Mouse (Mus musculus): ENCODE results near the gene Gtf2f1. TPM values are rescaled to one million over a fixed set of nuclear protein-coding genes. Genes with fewer than 3 reads are reported as not detected.

Gtf2f1 gene
- total and polyA plus RNA-seq, 2 experiments from 2014 or later: 22.9 to 30.4 TPM

DNA sequence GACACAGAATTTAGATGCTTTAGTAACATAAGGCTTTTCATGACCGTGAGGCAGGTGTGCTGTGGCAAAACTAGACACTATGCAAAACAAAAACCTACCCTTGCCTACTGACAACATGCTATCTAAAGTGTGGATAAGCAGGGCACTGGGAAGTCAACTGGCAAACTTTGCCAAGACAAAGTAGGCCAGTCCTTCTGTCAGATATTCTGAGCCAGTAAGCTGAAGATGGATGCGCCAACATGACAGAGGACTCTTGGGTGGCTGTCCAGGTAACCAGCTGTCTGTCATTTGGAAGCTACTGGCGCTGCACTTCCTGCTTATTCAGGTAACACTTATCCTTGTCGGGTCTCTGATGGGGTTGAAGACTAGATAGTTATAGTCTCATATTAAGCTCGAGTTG is 41.0 kb downstream of the Gtf2f1 start:
- 53% methylated on average over 5 of the region's 5 CpGs for WGBS
- H3K9me3 ChIP-seq (replicated peaks; ENCODE audit: control insufficient read depth, low read length): no peaks in the 10 kb centered on the region
- no peak overlapping the region for H3K27ac ChIP-seq (ENCODE audit: low read depth)
- no peaks in the 10 kb centered on the region for H3K27me3 ChIP-seq (ENCODE audit: control insufficient read depth, insufficient read depth, low read length)
- H3K4me3 ChIP-seq (ENCODE audit: low read depth, low read length): no peak overlapping the region
- ATAC-seq (ENCODE audit: insufficient read depth, low read depth): no peak
- no peak for TF ChIP-seq EP300 (IDR thresholded peaks at IDR 0.05; ENCODE audit: low read depth)
- TF ChIP-seq CTCF (IDR thresholded peaks at IDR 0.05; ENCODE audit: low read depth): no peak
- H3K4me2 ChIP-seq (ENCODE audit: low read depth, low read length): no peak overlapping the region
- DNase-seq (ENCODE audit: low spot score): no peak
- no peak overlapping the region for H3K9ac ChIP-seq (replicated peaks; ENCODE audit: low read depth, low read length)
- H3K4me1 ChIP-seq (ENCODE audit: control insufficient read depth, insufficient read depth): no peaks in the 10 kb centered on the region
- H3K36me3 ChIP-seq (replicated peaks; ENCODE audit: control insufficient read depth, insufficient read depth, low read length): no peaks in the 10 kb centered on the region

- Histone ChIP-seq H3K4me1 (ENCODE audit: control insufficient read depth, insufficient read depth) (no peaks in the 10 kb centered on the region), H3K9me3 (replicated peaks; ENCODE audit: control insufficient read depth, low read length) (no peaks in the 10 kb centered on the region), H3K4me2 (ENCODE audit: low read depth, low read length) (no peak overlapping the region), H3K27me3 (ENCODE audit: control insufficient read depth, insufficient read depth, low read length) (no peaks in the 10 kb centered on the region), H3K9ac (replicated peaks; ENCODE audit: low read depth, low read length) (no peak overlapping the region), H3K27ac (ENCODE audit: low read depth) (no peak overlapping the region), H3K4me3 (ENCODE audit: low read depth, low read length) (no peak overlapping the region), H3K36me3 (replicated peaks; ENCODE audit: control insufficient read depth, insufficient read depth, low read length) (no peaks in the 10 kb centered on the region)
- no peak for ATAC-seq (ENCODE audit: insufficient read depth, low read depth)
- 48% methylated on average over 3 of the region's 3 CpGs for WGBS
- TF ChIP-seq CTCF (IDR thresholded peaks at IDR 0.05; ENCODE audit: low read depth) (no peak), EP300 (IDR thresholded peaks at IDR 0.05; ENCODE audit: low read depth) (no peak)
- DNase-seq (ENCODE audit: low spot score): no peak
These were observed 41.8 kb downstream of the Gtf2f1 start for GRCm38 (mm10) chr17:56969321-56969720.

- no peak for ATAC-seq (ENCODE audit: insufficient read depth, low read depth)
- H3K36me3 ChIP-seq (replicated peaks; ENCODE audit: control insufficient read depth, insufficient read depth, low read length): no peaks in the 10 kb centered on the region
- 63% methylated on average over 6 of the region's 6 CpGs for WGBS
These were observed 47.4 kb downstream of the Gtf2f1 start for GRCm38 (mm10) chr17:56963646-56964045.

DNA sequence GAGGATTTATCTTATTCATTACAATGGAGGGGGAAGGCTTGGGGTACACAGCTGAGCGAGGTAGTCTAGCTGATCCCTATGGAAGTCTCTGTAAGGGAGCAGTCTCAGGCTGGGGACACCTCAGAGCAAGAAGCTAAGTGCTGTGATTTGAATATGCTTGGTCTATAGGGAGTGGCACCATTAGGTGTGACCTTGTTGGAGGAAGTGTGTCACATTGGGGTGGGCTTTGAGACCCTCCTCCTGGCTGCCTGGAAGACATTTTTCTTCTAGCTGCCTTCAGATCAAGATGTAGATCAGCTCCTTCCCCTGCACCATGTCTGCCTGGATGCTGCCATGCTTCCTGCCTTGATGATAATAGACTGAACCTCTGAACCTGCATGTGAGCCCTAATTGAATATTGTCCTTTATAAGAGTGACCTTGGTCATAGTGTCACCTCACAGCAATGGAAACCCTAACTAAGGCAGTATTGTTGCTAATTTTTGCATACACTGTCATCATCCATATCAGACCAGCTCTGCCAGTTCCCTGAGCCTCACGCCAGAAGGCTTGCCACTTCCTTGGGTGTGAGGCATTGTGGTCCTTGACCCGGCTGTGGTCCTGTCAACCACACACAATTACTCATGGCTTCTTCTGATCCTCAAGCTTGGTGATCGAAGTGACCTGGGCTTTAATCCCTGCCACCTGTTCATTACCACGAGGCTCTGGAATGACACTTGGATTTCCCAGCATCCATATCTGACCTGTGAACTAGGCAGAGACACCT is 48.3 kb downstream of the Gtf2f1 start:
- Histone ChIP-seq H3K4me2 (ENCODE audit: low read depth, low read length) (no peak overlapping the region), H3K36me3 (replicated peaks; ENCODE audit: control insufficient read depth, insufficient read depth, low read length) (no peaks in the 10 kb centered on the region), H3K9me3 (replicated peaks; ENCODE audit: control insufficient read depth, low read length) (no peaks in the 10 kb centered on the region), H3K27me3 (ENCODE audit: control insufficient read depth, insufficient read depth, low read length) (no peaks in the 10 kb centered on the region), H3K9ac (replicated peaks; ENCODE audit: low read depth, low read length) (no peak overlapping the region), H3K27ac (ENCODE audit: low read depth) (no peak overlapping the region), H3K4me3 (ENCODE audit: low read depth, low read length) (no peak overlapping the region), H3K4me1 (ENCODE audit: control insufficient read depth, insufficient read depth) (no peaks in the 10 kb centered on the region)
- WGBS: 63% methylated on average over 5 of the region's 5 CpGs
- no peak for DNase-seq (ENCODE audit: low spot score)
- ATAC-seq (ENCODE audit: insufficient read depth, low read depth): no peak
- TF ChIP-seq EP300 (IDR thresholded peaks at IDR 0.05; ENCODE audit: low read depth) (no peak), CTCF (IDR thresholded peaks at IDR 0.05; ENCODE audit: low read depth) (no peak)

More at GRCm38 (mm10) chr17:56963646-56964045, 47.4 kb downstream of the Gtf2f1 start:
- no peak overlapping the region for H3K4me2 ChIP-seq (ENCODE audit: low read depth, low read length)
- H3K9me3 ChIP-seq (replicated peaks; ENCODE audit: control insufficient read depth, low read length): no peaks in the 10 kb centered on the region
- no peak overlapping the region for H3K4me3 ChIP-seq (ENCODE audit: low read depth, low read length)
- no peak overlapping the region for H3K9ac ChIP-seq (replicated peaks; ENCODE audit: low read depth, low read length)
- H3K27ac ChIP-seq (ENCODE audit: low read depth): no peak overlapping the region
- no peaks in the 10 kb centered on the region for H3K27me3 ChIP-seq (ENCODE audit: control insufficient read depth, insufficient read depth, low read length)
- TF ChIP-seq EP300 (IDR thresholded peaks at IDR 0.05; ENCODE audit: low read depth) (no peak), CTCF (IDR thresholded peaks at IDR 0.05; ENCODE audit: low read depth) (no peak)
- H3K4me1 ChIP-seq (ENCODE audit: control insufficient read depth, insufficient read depth): no peaks in the 10 kb centered on the region
- DNase-seq (ENCODE audit: low spot score): no peak

- no peak overlapping the region for H3K27ac ChIP-seq (ENCODE audit: low read depth)
- ATAC-seq (ENCODE audit: insufficient read depth, low read depth) (no peak), DNase-seq (ENCODE audit: low spot score) (no peak)
- TF ChIP-seq CTCF (IDR thresholded peaks at IDR 0.05; ENCODE audit: low read depth) (no peak), EP300 (IDR thresholded peaks at IDR 0.05; ENCODE audit: low read depth) (no peak)
- H3K27me3 ChIP-seq (ENCODE audit: control insufficient read depth, insufficient read depth, low read length): no peaks in the 10 kb centered on the region
- WGBS: 84% methylated on average over 4 of the region's 4 CpGs
- no peak overlapping the region for H3K4me3 ChIP-seq (ENCODE audit: low read depth, low read length)
- H3K4me2 ChIP-seq (ENCODE audit: low read depth, low read length): no peak overlapping the region
- no peaks in the 10 kb centered on the region for H3K4me1 ChIP-seq (ENCODE audit: control insufficient read depth, insufficient read depth)
- H3K9ac ChIP-seq (replicated peaks; ENCODE audit: low read depth, low read length): no peak overlapping the region
- no peaks in the 10 kb centered on the region for H3K9me3 ChIP-seq (replicated peaks; ENCODE audit: control insufficient read depth, low read length)
- no peaks in the 10 kb centered on the region for H3K36me3 ChIP-seq (replicated peaks; ENCODE audit: control insufficient read depth, insufficient read depth, low read length)
These were observed 49.2 kb downstream of the Gtf2f1 start for GRCm38 (mm10) chr17:56961880-56962279.

DNA sequence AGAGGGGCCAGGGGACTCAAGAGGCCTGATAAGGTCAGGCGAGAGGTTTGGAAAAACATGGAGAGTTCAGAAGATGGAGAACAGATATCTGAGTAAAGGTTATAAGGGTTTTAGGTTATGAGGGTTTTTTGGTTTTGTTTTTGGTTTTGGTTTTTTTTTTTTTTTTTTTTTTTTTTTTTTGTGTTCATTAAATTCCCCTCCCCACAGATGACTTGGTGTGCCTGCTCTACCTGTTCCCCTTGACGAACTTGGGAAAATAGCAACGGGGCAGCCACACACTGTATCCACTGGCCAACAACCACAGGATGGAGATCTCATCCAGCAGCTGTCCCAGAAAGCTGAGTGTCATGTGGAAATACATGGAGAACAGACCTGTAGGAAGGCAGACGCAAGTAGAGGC is 52.4 kb downstream of the Gtf2f1 start:
- no peak for DNase-seq (ENCODE audit: low spot score)
- Histone ChIP-seq H3K4me3 (ENCODE audit: low read depth, low read length) (no peak overlapping the region), H3K4me2 (ENCODE audit: low read depth, low read length) (no peak overlapping the region), H3K4me1 (ENCODE audit: control insufficient read depth, insufficient read depth) (no peaks in the 10 kb centered on the region), H3K36me3 (replicated peaks; ENCODE audit: control insufficient read depth, insufficient read depth, low read length) (no peaks in the 10 kb centered on the region), H3K9me3 (replicated peaks; ENCODE audit: control insufficient read depth, low read length) (no peaks in the 10 kb centered on the region), H3K9ac (replicated peaks; ENCODE audit: low read depth, low read length) (no peak overlapping the region), H3K27ac (ENCODE audit: low read depth) (no peak overlapping the region), H3K27me3 (ENCODE audit: control insufficient read depth, insufficient read depth, low read length) (no peaks in the 10 kb centered on the region)
- 60% methylated on average over 4 of the region's 4 CpGs for WGBS
- ATAC-seq (ENCODE audit: insufficient read depth, low read depth): no peak
- TF ChIP-seq CTCF (IDR thresholded peaks at IDR 0.05; ENCODE audit: low read depth) (no peak), EP300 (IDR thresholded peaks at IDR 0.05; ENCODE audit: low read depth) (no peak)

All from heart, postnatal 0 days (tissue).